Mouse (Mus musculus) cerebellum, adult 2 months (tissue): ENCODE results near the gene Sh3rf3. TPM values are rescaled to one million over a fixed set of nuclear protein-coding genes. Genes with fewer than 3 reads are reported as not detected.
A peak's percentile ranks its signal among the peaks of the same experiment; 100 is the strongest.

ENCODE experiments used
- DNase-seq, 2 experiments: peaks; one replicate each; pipeline ENCODE4 v3.0.0; 2021
- H3K27ac ChIP-seq: fragments of 200-500 bp; 2 replicates; pipeline ENCODE4 v1.5.1; 2012; ENCODE audit warnings: low read length, control low read depth, inconsistent platforms; ENCODE audit not compliant: insufficient read depth
- H3K27me3 ChIP-seq: fragments of 200-500 bp; 2 replicates; pipeline ENCODE4 v1.6.1; 2012; ENCODE audit warnings: inconsistent platforms, mild to moderate bottlenecking, low read length, moderate library complexity; ENCODE audit not compliant: control insufficient read depth, insufficient read depth
- H3K4me1 ChIP-seq: fragments of 200-500 bp; 2 replicates; pipeline ENCODE4 v1.6.1; 2011; ENCODE audit warnings: low read length; ENCODE audit not compliant: control insufficient read depth, insufficient read depth
- H3K4me3 ChIP-seq: fragments of 200-500 bp; replicated peaks from 2 replicates; pipeline ENCODE3; 2011; ENCODE audit warnings: mild to moderate bottlenecking, low read depth, low read length, control low read depth; ENCODE audit not compliant: insufficient read depth
- CTCF ChIP-seq: fragments of 200-500 bp; IDR thresholded peaks from 2 replicates; pipeline ENCODE4 v1.5.1; 2011; ENCODE audit warnings: low read depth, mild to moderate bottlenecking, control low read depth, low read length, moderate library complexity, borderline replicate concordance; ENCODE audit not compliant: insufficient read depth
- POLR2A ChIP-seq: fragments of 200-500 bp; IDR thresholded peaks from 2 replicates; pipeline ENCODE4 v1.6.1; 2011; ENCODE audit warnings: low read length, control low read depth, borderline replicate concordance; ENCODE audit not compliant: insufficient read depth
- WGBS: fragments of 180-500 bp; shearing (Covaris S2); methylation state at CpG from one replicate; pipeline ENCODE4 v1.1.7; 2018; 5-methylcytosine and 5-hydroxymethylcytosine counted together
- polyA plus RNA-seq: library from polyadenylated mRNA; depleted of rRNA; stranded (reverse); fragments of >200 nt; gene quantifications from 2 replicates; pipeline ENCODE4 v1.2.3, GENCODE M21; 2012

Gene Sh3rf3
- polyA plus RNA-seq, 1 experiment, result 2.8 TPM

GRCm38 (mm10) chr10:58926578-58926977 is 113.4 kb downstream of the Sh3rf3 start:
- no peak for DNase-seq
- no peaks in the 10 kb centered on the region for H3K4me1 ChIP-seq
- TF ChIP-seq CTCF, result no peak
- TF ChIP-seq POLR2A, result no peak
- no peak overlapping the region for H3K27ac ChIP-seq
- 87% methylated on average over 5 of the region's 5 CpGs for WGBS
- H3K27me3 ChIP-seq, result no peaks in the 10 kb centered on the region
- no peak overlapping the region for H3K4me3 ChIP-seq

- Histone ChIP-seq H3K27me3 (no peaks in the 10 kb centered on the region), H3K27ac (no peak overlapping the region), H3K4me3 (no peak overlapping the region), H3K4me1 (no peaks in the 10 kb centered on the region)
- no peak for DNase-seq
- WGBS, result 32% methylated on average over 5 of the region's 5 CpGs
- TF ChIP-seq CTCF, result no peak
- no peak for TF ChIP-seq POLR2A
Measured at GRCm38 (mm10) chr10:58928952-58929442, 115.8 kb downstream of the Sh3rf3 start.

DNA sequence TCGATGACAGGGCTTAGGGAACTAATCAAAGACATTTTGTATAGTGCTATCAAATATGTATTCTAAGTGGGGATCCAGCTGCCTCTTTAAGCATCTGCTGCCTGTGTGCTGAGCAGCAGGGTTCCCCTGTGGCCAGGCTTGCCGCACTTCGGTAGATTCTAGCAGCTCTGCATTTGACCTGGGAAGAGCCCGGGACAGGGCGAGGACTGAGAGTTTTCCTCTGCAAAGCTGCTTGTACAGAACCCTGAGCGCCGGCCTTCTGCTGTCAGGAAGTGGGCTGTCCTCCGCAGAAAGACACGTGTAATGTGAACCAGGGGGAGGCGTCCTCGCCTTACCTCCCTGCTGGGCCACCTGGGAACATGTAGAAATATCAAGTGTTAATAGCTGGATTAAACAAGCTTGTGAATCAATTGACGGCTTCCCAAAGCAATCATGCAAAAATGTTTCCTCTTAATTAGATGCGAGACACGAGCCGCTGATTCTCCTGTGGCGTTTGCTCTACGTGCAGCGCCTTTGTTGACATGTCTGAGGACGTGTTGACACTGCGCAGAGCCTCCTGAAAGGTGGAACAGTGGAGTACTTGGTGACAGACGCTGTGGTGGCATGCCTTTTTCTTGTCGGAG is 119.1 kb downstream of the Sh3rf3 start:
- 16% methylated on average over 22 of the region's 22 CpGs for WGBS
- Histone ChIP-seq H3K4me1 (no peaks in the 10 kb centered on the region; the same call in 1 of the 2 replicates), H3K4me3 (peak overlapping the region; percentile 11), H3K27me3 (no peaks in the 10 kb centered on the region), H3K27ac (no peak overlapping the region)
- no peak for DNase-seq
- TF ChIP-seq POLR2A, result no peak

GRCm38 (mm10) chr10:58935606-58936005 is 122.4 kb downstream of the Sh3rf3 start:
- no peak for DNase-seq
- H3K27ac ChIP-seq, result no peak overlapping the region
- TF ChIP-seq CTCF (no peak), POLR2A (no peak)
- no peaks in the 10 kb centered on the region; the same call in 1 of the 2 replicates for H3K4me1 ChIP-seq
- no peaks in the 10 kb centered on the region for H3K27me3 ChIP-seq
- whole genome bisulfite sequencing, result 59% methylated on average over 6 of the region's 6 CpGs
- no peak overlapping the region for H3K4me3 ChIP-seq

DNA sequence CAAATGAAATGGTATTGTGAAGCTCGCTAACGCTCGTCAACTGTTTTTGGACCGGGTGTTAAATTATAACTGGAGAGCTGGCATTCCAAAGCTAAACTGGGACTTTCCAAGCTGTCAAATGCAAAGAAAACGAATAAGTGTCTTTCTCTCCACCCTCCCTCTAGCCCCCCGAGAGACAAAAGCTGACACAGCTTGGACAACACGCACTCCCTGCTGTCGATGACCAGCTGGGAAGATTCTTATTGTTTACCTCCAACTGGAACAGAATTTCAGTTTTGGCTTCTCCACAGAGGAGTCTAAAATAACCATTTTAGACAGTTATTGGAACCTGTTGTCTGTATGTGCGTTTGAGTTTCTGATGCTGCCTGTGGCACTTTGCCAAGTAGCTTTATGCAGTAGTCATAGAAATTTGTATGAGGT is 123.3 kb downstream of the Sh3rf3 start:
- peak in 1 of 2 experiments; percentile 17 for DNase-seq
- WGBS, result 10% methylated on average over 9 of the region's 9 CpGs
- Histone ChIP-seq H3K27ac (no peak overlapping the region), H3K4me3 (no peak overlapping the region), H3K4me1 (no peaks in the 10 kb centered on the region; the same call in 1 of the 2 replicates), H3K27me3 (no peaks in the 10 kb centered on the region)
- TF ChIP-seq CTCF (no peak), POLR2A (no peak)

DNA sequence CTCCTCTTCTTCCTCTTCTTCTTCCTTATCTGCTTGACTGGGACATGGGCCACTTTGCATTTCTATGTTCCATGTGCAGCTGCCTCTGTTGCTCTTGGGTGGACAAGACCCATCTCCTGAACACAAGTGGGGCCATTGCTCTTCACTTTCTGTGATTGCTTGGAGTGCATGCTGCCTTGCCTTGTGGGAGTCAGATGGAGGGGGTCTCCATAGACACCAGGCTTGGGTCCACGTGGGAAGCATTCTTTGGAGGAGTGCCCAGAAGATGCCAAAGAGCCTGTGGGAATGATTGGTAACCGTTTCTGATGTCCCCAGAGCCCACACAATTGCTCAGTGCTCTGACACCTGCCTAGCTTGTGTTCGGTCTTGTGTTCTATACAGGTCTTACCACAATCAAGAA is 124.4 kb downstream of the Sh3rf3 start:
- Histone ChIP-seq H3K4me1 (no peaks in the 10 kb centered on the region; the same call in 1 of the 2 replicates), H3K27me3 (no peaks in the 10 kb centered on the region), H3K27ac (no peak overlapping the region), H3K4me3 (no peak overlapping the region)
- DNase-seq, result no peak
- no peak for TF ChIP-seq CTCF
- TF ChIP-seq POLR2A, result no peak
- WGBS, result 66% methylated on average over 3 of the region's 3 CpGs

DNA sequence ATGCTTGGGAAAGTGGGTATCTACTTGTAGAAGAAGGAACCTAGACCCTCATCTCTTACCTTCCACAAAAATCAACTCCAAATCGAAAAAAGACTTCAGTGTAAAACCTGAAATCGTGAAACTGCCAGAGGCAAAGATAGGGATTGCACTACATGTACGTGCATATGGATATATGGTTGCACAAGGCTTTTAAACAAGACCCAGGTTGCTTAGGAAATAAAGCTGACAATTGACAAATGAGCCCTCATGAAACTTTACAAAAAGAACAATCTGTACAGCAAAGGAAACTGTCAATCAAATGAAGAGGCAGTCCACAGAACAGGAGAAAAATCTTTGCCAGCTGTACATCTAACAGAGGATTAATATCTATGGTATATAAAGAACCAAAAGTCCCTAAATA is 129.7 kb downstream of the Sh3rf3 start:
- 91% methylated on average over 3 of the region's 3 CpGs for WGBS
- H3K4me3 ChIP-seq, result no peak overlapping the region
- no peak for DNase-seq
- no peak for TF ChIP-seq POLR2A
- no peak for TF ChIP-seq CTCF
- H3K27ac ChIP-seq, result no peak overlapping the region
- H3K27me3 ChIP-seq, result no peaks in the 10 kb centered on the region
- no peaks in the 10 kb centered on the region for H3K4me1 ChIP-seq

DNA sequence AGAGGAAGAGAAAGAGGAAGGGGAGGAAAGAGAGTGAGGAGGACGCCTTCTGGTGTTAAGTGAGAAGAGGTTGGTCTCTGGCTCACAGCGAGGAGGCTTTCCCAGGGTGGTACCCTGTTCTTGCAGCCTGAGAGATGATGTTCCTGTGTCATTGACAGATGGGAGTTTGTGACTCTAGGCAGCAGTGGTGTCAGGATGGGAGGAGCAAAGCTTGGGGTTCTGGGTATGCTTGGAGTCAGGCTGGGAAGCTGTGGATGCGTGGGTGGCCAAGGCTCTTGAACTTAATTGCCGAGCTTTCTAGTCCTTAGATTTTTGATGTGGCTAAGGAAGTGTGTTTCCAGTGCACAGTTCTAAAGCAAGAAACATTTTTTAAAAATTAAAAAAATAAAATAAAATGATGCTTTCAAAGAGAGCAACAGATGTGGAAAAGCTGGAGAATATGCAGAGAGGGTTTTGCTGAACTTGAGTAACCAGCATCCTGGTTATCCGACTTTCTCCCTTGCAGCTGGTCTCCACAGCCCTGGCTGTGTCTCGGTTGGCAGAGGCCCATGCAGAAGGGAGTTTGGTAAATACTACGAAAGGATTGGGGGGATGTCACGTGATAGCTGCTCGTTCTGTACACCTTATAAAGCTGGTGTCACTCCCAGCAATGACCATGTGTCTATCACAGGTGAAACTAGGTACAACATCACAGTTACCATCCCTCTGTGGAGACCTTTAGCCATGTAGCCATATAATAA is 130.7 kb downstream of the Sh3rf3 start:
- TF ChIP-seq POLR2A (no peak), CTCF (no peak)
- DNase-seq, result no peak
- Histone ChIP-seq H3K4me3 (no peak overlapping the region), H3K4me1 (no peaks in the 10 kb centered on the region), H3K27ac (no peak overlapping the region), H3K27me3 (no peaks in the 10 kb centered on the region)
- WGBS, result 69% methylated on average over 9 of the region's 9 CpGs

GRCm38 (mm10) chr10:58944930-58945329 is 131.8 kb downstream of the Sh3rf3 start:
- Histone ChIP-seq H3K27ac (no peak overlapping the region), H3K4me3 (no peak overlapping the region), H3K4me1 (no peaks in the 10 kb centered on the region), H3K27me3 (no peaks in the 10 kb centered on the region)
- WGBS, result 58% methylated on average over 6 of the region's 6 CpGs
- DNase-seq, result no peak
- TF ChIP-seq CTCF (no peak), POLR2A (no peak)
